Mouse (Mus musculus) heart, postnatal 0 days (tissue): ENCODE data around the gene Spem2.

Source experiments
- CTCF ChIP-seq: IDR thresholded peaks from 2 replicates; pipeline ENCODE4 v1.5.1; 2016; ENCODE audit warnings: antibody characterized with exemption, control low read depth, low read depth
- EP300 ChIP-seq: IDR thresholded peaks from 2 replicates; pipeline ENCODE4 v1.6.1; 2016; ENCODE audit warnings: antibody characterized with exemption, low read depth

DNA sequence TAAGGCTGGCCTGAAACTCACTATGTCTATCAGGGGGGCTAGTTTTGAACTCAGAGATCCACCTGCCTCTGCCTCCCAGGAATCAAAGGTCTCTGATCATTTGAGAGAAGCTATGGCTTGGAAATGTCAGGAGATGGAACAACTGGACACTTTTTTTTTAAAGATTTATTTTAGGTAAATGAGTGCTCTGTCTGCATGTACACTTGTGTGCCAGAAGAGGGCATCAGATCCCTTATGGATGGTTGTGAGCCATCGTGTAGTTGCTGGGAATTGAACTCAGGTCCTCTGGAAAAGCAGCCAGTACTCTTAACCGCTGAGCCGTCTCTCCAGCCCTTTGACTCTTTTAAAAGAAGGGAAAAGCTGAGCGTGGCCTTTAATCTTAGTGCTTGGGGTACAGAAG, 11.9 kb downstream of the Spem2 start:
- TF ChIP-seq EP300 (no peak), CTCF (0 out of 2 replicates have a peak, but pooled peaks have one; percentile 13)
